Mouse (Mus musculus) heart, embryonic 10.5 days (tissue): Measurements from ENCODE around the gene Fancd2os. TPM values are rescaled to one million over a fixed set of nuclear protein-coding genes. Genes with fewer than 3 reads are reported as not detected.

Experiments used
- DNase-seq: peaks from one replicate; pipeline ENCODE4 v3.0.0-alpha.2; 2017; ENCODE audit warnings: low spot score
- H3K27ac ChIP-seq: fragments of 300-500 bp; sonication (generic); 2 replicates; pipeline ENCODE4 v1.5.1; 2016; ENCODE audit warnings: mild to moderate bottlenecking
- H3K27me3 ChIP-seq: fragments of 300-500 bp; sonication (generic); 2 replicates; pipeline ENCODE4 v1.6.1; 2016; ENCODE audit warnings: mild to moderate bottlenecking; ENCODE audit not compliant: poor library complexity, insufficient read depth, severe bottlenecking
- H3K36me3 ChIP-seq: fragments of 300-500 bp; sonication (generic); 2 replicates; pipeline ENCODE4 v1.6.1; 2016; ENCODE audit warnings: mild to moderate bottlenecking, moderate library complexity
- H3K4me1 ChIP-seq: fragments of 300-500 bp; sonication (generic); 2 replicates; pipeline ENCODE4 v1.6.1; 2016; ENCODE audit warnings: mild to moderate bottlenecking
- H3K4me3 ChIP-seq: fragments of 300-500 bp; sonication (generic); 2 replicates; pipeline ENCODE4 v1.5.1; 2016; ENCODE audit warnings: mild to moderate bottlenecking, moderate library complexity
- H3K9me3 ChIP-seq: fragments of 300-500 bp; sonication (generic); 2 replicates; pipeline ENCODE4 v1.6.1; 2016; ENCODE audit warnings: mild to moderate bottlenecking, moderate library complexity
- WGBS: fragments of 180-500 bp; shearing (Covaris S2); methylation state at CpG from one replicate; pipeline ENCODE4 v1.1.7; 2016; 5-methylcytosine and 5-hydroxymethylcytosine counted together
- polyA plus RNA-seq: library from polyadenylated mRNA; unstranded; fragments of >200 nt; fragmentation: Nextera tagmentation; extraction: Ambion mirVana; gene quantifications from 2 replicates; pipeline ENCODE4 v1.2.1, GENCODE M21; 2016

Fancd2os gene
- polyA plus RNA-seq = 0.16 and 0.38 TPM in 2 replicates

- Histone ChIP-seq H3K9me3 (no peaks in the 10 kb centered on the region), H3K27ac (0 out of 2 replicates have a peak within 1 kb of the TSS, but pooled peaks have one; percentile 47), H3K27me3 (no peaks in the 10 kb centered on the region), H3K36me3 (peaks cover 10% of the 10 kb centered on the region; the same call in 1 of the 2 replicates), H3K4me3 (no peak within 1 kb of the TSS), H3K4me1 (peaks cover 12% of the 10 kb centered on the region)
- no peak for DNase-seq
- 42% methylated on average over 23 of the region's 23 CpGs for WGBS
These were observed at the start of gene Fancd2os for GRCm38 (mm10) chr6:113600543-113601139. Fancd2os (minus strand) TSS chr6:113600715.

DNA sequence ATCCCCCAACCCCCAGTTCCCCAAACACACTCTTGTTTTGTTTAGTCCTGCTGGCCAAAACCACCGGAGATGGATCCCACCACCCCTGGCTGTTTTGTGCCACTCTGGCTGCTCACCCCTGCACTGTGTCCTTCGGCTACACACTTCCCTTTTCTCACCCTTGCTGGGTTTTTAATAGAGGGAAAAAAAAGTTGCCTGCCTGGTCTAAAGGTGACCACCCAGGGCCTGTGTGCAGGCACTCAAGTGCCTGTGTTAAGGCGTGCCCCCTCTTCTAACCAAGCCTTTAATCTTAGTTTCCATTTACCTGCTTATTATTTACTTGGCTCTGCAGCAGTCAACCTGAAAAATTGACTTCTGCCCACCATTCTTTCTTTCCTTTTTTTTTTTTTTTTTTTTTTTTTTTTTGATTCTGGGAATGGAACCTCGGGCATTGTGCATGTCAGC is 49.7 kb upstream of the Fancd2os start:
- Histone ChIP-seq H3K4me3 (no peak overlapping the region), H3K4me1 (peaks cover 8% of the 10 kb centered on the region; the same call in 1 of the 2 replicates), H3K27ac (no peak overlapping the region), H3K9me3 (no peaks in the 10 kb centered on the region), H3K36me3 (no peaks in the 10 kb centered on the region), H3K27me3 (no peaks in the 10 kb centered on the region)
- DNase-seq = no peak
- 74% methylated on average over 4 of the region's 4 CpGs for WGBS

DNA sequence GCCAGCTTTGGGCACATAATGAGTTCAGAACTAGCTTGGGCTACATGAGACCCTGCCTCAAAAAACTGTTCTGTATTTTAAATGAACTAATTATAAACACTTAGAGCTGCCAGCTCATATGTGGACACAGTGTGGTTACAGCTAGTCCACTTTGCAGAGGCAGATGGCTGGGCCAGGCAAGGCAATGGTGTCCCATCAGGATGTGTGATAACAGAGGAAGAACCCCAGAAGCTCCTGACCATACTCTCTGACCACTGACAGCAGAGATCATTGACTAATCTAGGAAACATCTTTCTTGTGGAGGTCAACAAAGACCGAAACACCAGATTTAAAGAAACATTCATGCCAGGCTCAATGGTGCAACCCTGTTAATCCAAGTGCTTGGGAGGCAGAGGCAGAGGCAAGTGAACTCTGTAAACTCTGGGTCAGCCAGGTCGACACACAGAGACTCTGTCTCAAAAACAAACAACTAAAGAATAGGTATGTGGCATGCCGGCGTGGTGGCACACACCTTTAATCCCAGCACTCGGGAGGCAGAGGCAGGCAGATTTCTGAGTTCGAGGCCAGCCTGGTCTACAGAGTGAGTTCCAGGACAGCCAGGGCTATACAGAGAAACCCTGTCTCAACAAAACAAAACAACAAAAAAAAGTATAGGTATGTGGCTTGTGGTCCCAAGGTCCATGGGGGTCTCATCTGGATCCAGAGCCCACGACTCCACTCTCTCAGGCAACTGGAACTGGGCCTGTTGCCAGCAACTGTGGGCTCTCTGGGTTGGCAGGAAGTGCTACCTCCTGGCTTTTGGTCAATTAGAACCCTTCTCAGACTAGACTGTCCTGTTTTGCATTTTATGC is 49.1 kb upstream of the Fancd2os start:
- H3K4me1 ChIP-seq = peaks cover 12% of the 10 kb centered on the region; the same call in 1 of the 2 replicates
- WGBS = 85% methylated on average over 7 of the region's 7 CpGs
- H3K36me3 ChIP-seq = no peaks in the 10 kb centered on the region
- DNase-seq = no peak
- no peak overlapping the region for H3K27ac ChIP-seq
- H3K27me3 ChIP-seq = no peaks in the 10 kb centered on the region
- no peak overlapping the region for H3K4me3 ChIP-seq
- no peaks in the 10 kb centered on the region for H3K9me3 ChIP-seq

- H3K36me3 ChIP-seq = no peaks in the 10 kb centered on the region
- H3K27me3 ChIP-seq = no peaks in the 10 kb centered on the region
- 69% methylated on average over 8 of the region's 8 CpGs for WGBS
- no peak for DNase-seq
- peaks cover 24% of the 10 kb centered on the region for H3K4me1 ChIP-seq
- no peaks in the 10 kb centered on the region for H3K9me3 ChIP-seq
- no peak overlapping the region for H3K4me3 ChIP-seq
- peak overlapping the region; percentile 31; the same call in 1 of the 2 replicates for H3K27ac ChIP-seq
These were observed 44.3 kb upstream of the Fancd2os start for GRCm38 (mm10) chr6:113644808-113645207.

GRCm38 (mm10) chr6:113643967-113644366 is 43.5 kb upstream of the Fancd2os start:
- Histone ChIP-seq H3K4me1 (peaks cover 24% of the 10 kb centered on the region), H3K27me3 (no peaks in the 10 kb centered on the region), H3K36me3 (no peaks in the 10 kb centered on the region), H3K9me3 (no peaks in the 10 kb centered on the region), H3K27ac (peak overlapping the region; percentile 67; the same call in 1 of the 2 replicates), H3K4me3 (no peak overlapping the region)
- no peak for DNase-seq
- WGBS = 89% methylated on average over 2 of the region's 2 CpGs

- Histone ChIP-seq H3K27me3 (no peaks in the 10 kb centered on the region), H3K36me3 (no peaks in the 10 kb centered on the region), H3K4me1 (peaks cover 21% of the 10 kb centered on the region), H3K9me3 (no peaks in the 10 kb centered on the region), H3K4me3 (no peak overlapping the region), H3K27ac (no peak overlapping the region)
- WGBS = 76% methylated on average over 4 of the region's 4 CpGs
- DNase-seq = no peak
These were observed 42.5 kb upstream of the Fancd2os start for GRCm38 (mm10) chr6:113643021-113643420.

- 78% methylated on average over 8 of the region's 8 CpGs for WGBS
- DNase-seq = no peak
- Histone ChIP-seq H3K4me3 (no peak overlapping the region), H3K36me3 (no peaks in the 10 kb centered on the region), H3K27me3 (no peaks in the 10 kb centered on the region), H3K9me3 (no peaks in the 10 kb centered on the region), H3K4me1 (peaks cover 21% of the 10 kb centered on the region), H3K27ac (no peak overlapping the region)
These were observed 42.1 kb upstream of the Fancd2os start for GRCm38 (mm10) chr6:113642605-113643004.

DNA sequence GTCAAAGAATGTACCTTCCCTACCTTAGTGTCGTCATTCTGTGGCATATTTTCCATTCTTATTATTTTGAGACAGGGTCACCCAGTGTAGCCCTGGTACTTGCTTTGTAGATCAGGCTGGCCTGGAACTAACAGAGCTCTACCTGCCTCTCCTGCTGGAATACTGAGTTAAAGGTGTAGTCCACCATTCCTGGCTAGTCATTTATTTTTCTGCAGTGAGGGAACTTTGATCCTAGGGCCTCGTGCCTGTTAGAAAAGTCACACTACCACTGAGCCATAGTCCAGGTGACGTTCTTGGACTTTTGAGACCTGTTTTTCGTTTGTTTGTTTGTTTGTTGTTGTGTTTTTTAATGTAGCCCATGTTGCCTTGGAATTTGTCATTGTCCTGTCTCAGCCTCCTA is 38.7 kb upstream of the Fancd2os start:
- Histone ChIP-seq H3K4me1 (peaks cover 17% of the 10 kb centered on the region; the same call in 1 of the 2 replicates), H3K4me3 (no peak overlapping the region), H3K27me3 (no peaks in the 10 kb centered on the region), H3K9me3 (no peaks in the 10 kb centered on the region), H3K27ac (no peak overlapping the region), H3K36me3 (no peaks in the 10 kb centered on the region)
- 82% methylated on average over 4 of the region's 4 CpGs for WGBS
- no peak for DNase-seq

DNA sequence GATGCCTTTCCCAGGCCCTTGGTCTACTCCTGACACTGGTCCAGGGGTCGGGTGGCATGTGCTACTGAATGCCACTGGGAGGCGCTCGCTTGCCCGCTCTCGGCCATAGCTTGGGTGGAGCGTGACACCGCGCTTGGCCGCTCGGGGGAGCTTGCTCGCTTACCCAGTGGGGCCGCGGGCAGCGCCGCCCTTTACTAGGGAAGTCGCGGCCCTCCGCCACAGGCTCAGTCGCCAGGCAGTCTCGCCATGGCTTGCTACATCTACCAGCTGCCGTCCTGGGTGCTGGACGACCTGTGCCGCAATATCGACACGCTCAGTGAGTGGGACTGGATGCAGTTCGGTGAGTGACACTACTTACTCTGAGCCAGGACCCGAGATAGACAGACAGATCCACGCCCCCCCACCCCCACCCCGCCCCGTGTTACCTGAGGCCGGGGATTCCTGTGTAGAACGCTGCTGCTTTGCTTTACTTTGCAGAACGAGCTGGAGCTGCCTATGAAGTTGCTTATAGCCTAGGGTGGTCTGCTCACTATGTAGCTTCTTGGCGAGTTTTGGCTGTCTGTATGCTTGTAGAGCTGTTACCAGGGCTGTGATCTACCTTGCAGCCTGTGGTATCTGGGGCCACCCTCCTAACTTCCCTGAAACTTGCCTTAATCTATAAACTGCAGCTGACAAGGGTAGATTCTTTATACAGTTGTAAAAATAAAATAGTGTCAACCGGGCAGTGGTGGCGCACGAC is 38.0 kb upstream of the Fancd2os start, which contains the start of gene Irak2:
Irak2 (plus strand) TSS at position 166 of the 739 bp plus-strand sequence.
- Histone ChIP-seq H3K4me3 (peak within 1 kb of the TSS; percentile 68), H3K36me3 (peaks cover 3% of the 10 kb centered on the region; the same call in 1 of the 2 replicates), H3K4me1 (peaks cover 17% of the 10 kb centered on the region; the same call in 1 of the 2 replicates), H3K27me3 (no peaks in the 10 kb centered on the region), H3K27ac (peak within 1 kb of the TSS; percentile 87), H3K9me3 (no peaks in the 10 kb centered on the region)
- DNase-seq = peak; percentile 95
- WGBS = 8% methylated on average over 37 of the region's 37 CpGs

- H3K27ac ChIP-seq = no peak overlapping the region
- no peak for DNase-seq
- no peaks in the 10 kb centered on the region for H3K27me3 ChIP-seq
- H3K4me1 ChIP-seq = no peaks in the 10 kb centered on the region
- 93% methylated on average over 4 of the region's 4 CpGs for WGBS
- peaks cover 51% of the 10 kb centered on the region for H3K36me3 ChIP-seq
- H3K9me3 ChIP-seq = no peaks in the 10 kb centered on the region
- H3K4me3 ChIP-seq = no peak overlapping the region
These were observed 32.3 kb upstream of the Fancd2os start for GRCm38 (mm10) chr6:113632863-113633262.

DNA sequence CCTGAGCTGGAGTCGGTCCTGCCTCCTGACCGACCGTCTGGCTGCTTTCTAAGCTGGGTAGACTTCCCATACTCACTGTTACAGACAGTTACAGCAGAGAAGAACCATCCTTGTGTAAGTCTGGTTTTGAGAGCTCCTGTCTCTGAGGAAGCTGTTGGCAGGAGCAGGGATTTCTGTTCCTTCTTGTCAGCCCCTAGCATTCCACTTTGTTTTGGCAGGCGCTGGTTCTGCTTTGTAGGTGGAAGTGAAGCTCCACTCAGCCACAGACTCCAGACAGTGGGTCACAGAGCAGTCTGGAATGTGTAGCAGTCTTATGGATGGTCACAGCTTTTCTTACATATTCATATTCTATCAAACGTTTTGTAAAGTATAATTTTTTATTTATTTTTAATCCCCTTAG is 29.8 kb upstream of the Fancd2os start:
- DNase-seq = no peak
- Histone ChIP-seq H3K9me3 (no peaks in the 10 kb centered on the region), H3K36me3 (peaks cover 62% of the 10 kb centered on the region), H3K4me1 (peaks cover 7% of the 10 kb centered on the region), H3K27me3 (no peaks in the 10 kb centered on the region), H3K4me3 (no peak overlapping the region), H3K27ac (no peak overlapping the region)
- 79% methylated on average over 5 of the region's 5 CpGs for WGBS

DNA sequence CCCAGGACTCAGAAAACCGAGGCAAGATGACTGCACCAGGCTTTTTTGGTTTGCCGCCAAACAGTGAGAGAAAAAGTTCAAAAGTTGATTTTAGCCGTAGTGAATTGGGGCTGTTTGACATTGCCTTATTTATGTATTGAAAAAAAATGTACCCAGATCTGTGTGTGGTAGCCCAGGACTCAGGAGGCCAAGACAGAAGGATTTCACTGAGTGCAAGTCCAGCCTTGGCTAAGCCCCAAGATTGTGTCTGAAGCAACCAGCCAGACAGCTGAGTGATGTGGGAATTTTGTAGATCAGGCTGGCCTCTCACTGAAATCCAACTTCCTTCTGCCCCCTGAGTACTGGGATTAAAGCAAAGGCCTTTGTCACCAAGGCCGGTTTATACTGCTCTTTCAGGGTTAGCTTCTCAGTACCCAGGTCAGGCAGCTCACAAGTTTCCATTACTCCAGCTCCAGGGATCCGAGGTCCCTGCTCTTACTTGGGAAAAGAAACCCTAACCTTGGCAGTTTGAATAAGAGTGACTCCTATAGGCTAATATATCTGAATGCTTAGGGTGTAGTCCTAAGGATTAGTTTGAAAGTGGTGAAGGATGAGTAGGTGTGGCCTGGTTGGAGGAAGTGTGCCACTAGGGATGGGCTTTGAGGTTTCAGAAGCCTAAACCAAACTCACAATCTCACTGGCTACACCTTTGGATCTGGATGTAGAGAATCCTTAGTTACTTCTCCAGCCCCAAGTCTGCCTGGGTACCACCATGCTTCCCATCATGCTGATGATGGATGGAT is 24.7 kb upstream of the Fancd2os start:
- Histone ChIP-seq H3K4me1 (peaks cover 15% of the 10 kb centered on the region), H3K36me3 (peaks cover 31% of the 10 kb centered on the region), H3K9me3 (no peaks in the 10 kb centered on the region), H3K27me3 (no peaks in the 10 kb centered on the region), H3K4me3 (peak overlapping the region; percentile 83), H3K27ac (peak overlapping the region; percentile 95; the same call in 1 of the 2 replicates)
- 70% methylated on average over 5 of the region's 5 CpGs for WGBS
- DNase-seq = no peak
